Mouse (Mus musculus) right cerebral cortex, postnatal 10 days (tissue): ENCODE measurements at regions not wholly inside any gene's neighbourhood (a gene's known extent, or its start where the extent isn't known, plus 50 kb on each side); places are given as distances from the start of the nearest gene placed in this dataset.

Source experiments
- DNase-seq, 2 experiments: peaks; one replicate each; pipeline ENCODE4 v3.0.0; 2021; ENCODE audit warnings: low spot score in 2 of 2

DNA sequence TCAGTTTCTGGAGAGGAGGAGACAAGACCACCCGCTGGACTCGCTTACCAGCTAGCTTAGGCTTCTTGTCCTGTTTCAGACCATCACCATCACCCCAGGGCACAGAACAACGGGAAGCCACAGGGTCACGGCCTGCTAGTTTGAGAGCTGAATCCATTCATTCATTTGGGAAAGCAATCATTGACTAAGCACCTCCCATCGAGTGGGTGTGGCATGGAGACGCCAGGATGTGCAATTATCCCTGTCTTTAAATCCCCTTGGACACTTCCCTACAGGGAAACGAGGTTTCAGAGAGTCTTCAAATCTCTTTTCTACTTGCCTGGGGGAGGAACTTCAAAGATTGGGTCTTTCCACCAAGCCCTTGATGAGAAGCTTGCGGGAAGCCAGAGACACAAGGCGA, 108.7 kb downstream of the 2410131K14Rik start:
- DNase-seq, result no peak

DNA sequence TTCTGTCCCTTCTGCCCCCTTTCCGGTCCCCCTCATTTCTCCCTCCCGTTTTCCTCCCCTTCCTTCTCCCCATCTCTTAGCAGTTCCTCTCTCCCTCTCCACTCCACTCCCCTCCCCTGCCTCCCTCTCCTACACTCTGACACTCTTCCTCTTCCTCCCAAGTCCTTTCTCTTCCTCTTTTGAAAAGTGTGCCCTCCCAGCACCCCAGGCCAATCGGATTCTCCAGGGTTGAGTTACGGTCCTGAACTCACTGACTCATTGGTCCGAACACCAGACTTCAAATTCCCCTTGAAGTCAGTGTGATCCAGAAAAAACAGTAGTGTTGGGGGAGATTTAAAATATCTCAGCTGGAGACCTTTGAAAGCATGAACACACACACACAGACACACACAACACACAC, 109.1 kb downstream of the 2410131K14Rik start:
- DNase-seq, result peak in 1 of 2 experiments; percentile 35

DNA sequence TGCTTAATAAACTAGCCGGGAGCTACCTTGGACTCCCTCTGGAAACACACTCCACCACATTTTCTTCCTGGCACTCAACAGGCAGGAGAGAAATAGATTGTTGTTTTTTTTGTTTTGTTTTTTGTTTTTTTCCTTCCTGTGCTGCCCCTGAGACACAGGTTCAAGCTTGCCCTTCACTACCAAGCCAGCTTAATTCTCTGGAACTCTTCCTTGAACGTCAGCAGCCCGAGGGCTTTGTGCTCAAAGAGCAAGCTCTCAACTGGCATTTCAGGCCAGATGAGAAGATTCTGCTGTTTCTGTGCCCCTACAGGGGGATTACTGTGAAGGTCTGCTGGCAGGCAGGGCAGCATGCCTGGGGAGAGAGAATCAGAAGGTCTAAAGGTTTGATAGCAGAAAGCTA, 109.8 kb downstream of the 2410131K14Rik start:
- no peak for DNase-seq

DNA sequence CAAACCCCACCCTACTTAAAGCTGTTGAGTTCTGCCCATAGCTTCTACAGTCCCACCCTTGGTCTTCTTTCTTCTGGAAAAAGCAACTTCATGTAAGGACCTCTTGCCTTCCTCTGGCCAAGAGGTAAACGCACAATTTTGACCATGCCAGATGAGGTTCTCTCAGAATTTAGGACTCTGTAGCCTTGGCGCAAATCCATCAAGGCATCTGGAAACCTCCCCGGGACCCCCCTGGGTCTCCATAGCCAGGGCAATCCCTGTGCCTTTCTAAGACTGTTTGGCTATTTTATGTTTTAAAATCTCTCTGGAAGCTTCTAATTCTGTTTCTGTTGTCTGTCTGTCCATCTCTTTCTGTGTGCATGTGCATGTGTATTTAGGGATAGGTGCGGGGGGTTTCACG, 110.3 kb downstream of the 2410131K14Rik start:
- no peak for DNase-seq

DNA sequence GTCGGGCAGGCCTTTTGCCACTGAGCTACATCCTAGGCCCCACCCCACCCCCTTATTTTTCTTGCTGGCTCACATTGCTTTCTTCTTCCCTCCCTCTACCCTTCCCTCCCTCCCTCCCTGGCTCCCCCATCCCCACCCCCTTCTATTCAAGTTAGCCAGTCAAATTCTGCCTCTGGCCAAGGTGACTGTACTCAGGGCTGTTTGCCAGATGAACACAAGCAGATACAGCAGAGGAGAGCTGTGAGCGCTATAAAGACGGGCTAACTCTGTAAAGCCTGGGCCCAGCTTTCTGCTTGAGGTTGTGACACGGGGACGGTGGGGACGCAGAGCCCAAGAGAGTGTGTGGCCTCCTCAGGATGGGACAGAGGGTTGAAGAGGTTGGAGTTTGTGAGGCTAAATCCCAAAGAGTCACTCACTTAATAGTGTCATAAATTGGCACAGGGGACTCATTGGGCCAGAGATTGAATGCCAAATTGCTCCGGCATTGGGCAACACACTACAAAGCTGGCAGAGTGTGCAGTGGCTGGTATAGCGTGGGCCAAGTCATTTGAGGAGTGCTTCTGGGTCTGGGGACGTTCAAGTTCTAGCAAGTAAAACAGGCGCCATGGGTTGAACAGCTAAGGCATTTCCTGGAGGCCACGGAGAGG, 110.8 kb downstream of the 2410131K14Rik start:
- DNase-seq, result peak in 1 of 2 experiments; percentile 38

DNA sequence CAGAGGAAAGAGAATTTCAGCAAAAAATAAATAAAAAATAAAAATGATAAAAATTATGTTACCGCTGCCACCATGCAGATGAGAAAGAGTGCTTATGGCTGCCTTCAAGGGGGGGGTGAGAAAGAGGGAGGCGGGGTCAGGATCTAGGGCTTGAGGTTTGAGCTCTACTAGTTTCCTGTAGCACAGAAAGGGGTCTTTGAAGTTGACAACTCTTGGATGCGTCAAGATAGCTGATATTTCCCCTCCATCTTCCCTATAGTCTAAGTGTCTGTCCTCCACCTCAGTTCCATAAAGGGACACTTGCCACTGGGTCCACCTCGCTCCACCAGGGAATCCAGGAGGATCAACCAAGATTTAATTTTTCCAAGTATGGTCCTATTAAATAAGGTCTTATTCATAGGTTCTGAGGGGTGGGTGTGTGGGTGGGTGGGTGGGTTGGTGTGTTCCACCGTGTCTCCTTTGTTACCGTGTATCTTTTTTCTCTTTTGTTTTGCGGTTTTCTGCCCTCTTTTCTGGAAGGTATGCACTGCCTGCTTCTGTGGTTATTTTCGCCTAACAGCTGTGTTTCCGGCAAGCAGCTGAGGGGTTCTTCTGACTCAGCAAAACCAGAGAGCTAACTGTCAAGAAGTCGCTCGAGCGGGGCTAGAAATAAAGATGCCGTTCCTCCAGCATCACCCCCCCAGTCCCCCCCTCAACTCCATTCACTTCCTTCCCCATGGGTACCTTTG, 114.8 kb downstream of the 2410131K14Rik start:
- DNase-seq, result peak in 1 of 2 experiments; percentile 59

DNA sequence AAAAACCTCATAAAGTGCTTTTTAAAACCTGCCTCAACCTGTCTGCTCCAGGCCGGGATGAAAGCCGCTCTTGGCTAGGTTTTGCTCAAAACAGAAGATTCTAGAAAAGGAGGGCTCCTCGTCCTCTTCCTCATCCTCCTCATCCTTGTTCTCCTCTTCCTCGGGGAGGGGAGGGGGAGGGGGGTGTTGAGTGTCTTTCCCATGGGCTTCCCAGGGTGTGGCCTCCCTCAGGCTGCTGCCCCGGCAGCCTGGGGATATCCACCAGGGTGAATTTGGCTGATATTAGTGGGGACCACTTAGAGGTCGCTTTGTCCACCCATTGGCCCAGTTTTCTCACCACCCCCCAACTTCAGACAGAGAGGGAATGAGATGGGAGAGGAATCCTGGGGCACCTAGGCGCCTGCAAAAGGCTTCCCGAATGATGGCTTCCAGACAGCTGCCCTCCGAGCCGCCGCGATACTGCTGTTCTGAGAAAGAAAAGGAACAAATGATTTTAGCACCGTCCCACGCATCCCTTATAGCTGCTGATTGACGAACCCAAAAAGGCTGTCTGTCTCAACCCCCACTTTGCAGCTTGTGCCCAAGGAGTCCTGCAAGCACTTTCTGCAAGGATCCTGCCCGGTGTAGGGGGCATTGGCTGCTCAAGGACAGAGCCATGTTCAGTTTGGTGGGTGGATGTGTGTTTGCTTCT, 115.5 kb downstream of the 2410131K14Rik start:
- peak in 1 of 2 experiments; percentile 28 for DNase-seq

DNA sequence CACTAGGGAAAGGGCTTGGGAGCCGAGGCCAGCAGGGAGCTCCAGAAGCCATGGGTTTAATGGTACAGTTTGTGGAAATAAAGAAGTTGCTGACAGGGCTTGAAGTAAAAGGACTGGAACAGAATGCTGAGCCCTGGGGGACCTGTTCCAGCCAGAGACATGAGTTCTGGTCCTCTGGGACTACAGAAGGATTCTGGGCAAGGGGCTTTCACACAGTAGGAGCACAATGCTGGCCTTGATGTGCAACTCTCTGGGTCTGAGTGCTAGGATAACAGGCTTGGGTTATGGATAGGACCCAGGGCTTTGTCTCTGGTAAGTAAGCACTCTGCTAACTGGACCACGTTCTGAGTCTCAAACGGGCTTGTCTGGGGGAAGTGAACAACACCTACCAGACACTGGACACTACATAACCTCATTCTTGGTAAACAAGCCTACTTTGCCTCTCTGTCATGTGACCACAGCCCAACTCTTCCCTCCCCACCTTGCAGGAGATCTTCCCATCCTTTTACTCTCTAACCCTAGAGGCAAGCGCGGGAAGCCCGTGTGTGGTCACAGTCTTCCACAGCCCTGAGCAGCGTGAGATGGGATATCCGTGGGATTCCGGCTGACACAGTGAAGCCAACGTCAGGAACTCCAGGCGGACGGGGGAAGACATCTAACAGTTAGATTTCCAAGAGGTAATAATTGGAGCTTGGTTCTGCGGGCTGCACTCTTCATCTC, 116.3 kb downstream of the 2410131K14Rik start:
- peak in 1 of 2 experiments; percentile 20 for DNase-seq

DNA sequence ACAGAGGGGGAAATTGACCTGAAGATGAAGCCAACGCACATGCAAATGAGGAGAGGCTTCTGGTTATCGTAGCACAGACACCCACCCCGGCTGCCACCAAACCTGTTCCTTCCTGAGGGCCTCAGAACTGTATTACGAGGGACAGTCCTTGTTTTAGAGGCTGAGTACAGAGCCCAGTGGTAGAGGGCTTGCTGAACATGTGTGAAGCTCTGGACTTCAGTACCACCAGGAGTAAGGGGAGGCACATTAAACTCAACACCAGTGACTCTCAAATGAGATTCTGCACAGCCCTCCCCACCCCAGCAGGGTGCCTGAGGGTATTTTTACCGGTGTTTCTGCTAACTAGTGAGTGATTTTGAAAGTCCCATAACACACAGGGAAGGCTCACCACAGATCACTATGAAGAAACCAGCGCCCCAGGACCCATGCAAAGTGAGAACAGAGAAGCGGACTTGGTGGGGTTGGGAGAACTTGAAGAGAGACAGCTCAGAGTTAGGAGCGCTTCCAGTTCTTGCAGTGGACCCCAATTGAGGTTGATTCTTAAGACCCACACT, 116.9 kb downstream of the 2410131K14Rik start:
- DNase-seq, result no peak

DNA sequence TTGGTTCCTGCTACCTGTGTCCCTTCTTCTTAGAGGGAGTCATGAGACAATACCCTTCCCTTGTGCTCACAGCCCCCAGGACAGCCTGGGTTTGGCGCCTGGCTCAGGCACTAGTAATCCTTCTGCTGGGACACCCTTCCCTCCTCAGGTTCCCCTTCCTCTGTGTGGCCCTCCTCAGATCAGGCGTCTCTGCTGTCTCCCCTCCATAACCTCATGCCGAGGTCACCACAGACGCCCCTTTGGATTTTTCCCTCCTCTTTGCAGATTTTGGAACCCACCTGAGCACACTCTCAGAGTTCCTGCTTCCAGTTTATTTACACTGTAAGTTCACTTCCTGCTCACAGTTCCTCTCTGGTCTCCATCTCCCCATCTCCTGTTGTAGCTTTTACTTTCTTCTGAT, 117.7 kb downstream of the 2410131K14Rik start:
- DNase-seq, result no peak

DNA sequence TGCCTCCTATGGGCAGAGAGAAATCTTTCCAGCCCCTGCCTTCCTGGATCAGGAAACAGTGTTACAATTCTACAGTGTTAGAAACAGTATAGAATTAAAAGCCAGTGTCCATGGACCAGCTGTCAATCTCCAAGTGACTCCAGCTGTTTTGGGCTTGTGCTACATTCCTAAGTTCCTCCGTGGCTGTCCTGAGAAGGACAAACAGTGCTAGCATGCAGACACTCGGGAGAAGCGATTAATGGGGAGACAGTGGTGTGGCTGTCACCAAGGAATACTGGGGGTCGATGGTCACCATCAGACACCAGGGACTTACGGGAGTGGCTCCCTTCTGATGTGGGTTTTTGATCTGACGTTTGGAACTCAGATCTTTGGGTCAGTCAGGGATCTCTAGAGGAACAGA, 118.1 kb downstream of the 2410131K14Rik start:
- no peak for DNase-seq

DNA sequence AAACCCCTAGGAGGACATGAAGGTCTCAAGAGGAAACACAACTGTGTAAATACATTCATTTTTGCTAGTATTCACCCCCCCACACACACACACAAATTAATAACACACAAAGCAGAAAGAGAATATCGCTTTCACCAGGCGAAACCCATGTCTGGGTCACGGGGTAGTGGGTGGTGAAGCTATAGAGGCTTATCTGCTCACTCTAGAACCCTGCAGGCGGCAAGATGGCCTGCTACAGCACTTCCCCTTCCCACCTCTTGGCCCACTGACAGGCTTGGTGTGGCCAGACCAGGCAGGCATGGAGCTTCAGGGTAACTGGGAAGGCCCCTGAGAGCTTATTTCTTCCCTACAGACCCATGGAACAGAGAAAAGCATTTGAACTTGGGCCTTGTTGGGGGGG, 119.6 kb downstream of the 2410131K14Rik start:
- DNase-seq, result no peak

DNA sequence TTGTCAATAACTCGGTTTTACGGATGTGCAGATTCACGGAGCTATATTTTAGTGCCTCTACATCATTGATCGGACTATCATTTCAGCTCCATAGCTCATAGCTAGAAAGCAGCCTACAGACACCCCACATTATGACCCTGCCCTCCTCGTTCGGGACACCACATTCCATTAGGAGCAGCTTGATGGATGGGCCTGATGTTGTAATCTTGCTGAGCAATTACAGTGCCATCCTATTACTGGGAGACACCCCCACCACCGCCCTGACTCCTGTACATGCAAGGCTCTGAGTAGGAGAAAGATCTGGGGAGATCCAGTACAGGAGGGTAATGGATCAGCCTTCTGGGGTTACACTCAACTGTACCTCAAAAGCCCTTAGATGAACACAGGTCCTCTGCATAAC, 120.2 kb downstream of the 2410131K14Rik start:
- DNase-seq, result no peak

DNA sequence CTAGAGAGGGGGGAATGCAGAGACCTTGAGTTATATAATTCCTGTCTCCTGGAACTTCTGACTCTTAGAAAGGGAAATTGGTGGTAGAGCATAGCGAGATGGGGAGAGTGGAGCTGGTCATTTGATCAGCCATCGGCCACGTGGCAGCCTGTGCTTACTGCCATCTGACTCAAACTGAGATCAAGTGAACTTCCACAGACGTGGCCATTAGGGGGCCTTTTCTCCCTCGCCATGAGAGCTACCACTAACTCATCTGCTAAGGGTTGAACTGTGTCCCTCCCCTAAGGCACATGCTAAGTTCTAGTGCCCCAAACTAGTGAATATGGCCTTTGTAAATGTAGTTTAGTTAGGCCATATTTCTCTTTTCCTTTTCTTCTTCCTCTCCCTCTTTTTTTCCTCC, 120.6 kb downstream of the 2410131K14Rik start:
- DNase-seq, result no peak

DNA sequence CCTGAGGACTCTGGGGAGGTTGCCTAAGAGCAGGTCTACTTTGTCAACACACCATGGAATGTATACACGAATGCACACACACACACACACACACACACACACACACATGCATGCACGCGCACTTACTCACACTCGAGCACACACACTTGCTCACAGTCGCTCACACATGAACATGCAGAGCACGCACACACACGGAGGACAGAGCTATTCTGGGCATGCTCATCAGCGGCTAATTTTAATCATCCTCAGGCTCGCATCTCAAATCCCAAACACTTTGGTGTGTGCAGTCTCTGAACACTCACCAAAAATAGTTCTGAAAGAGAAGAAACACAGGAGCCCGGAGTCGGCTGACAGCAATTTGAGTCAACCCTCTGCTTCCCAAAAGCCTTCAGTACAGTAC, 122.0 kb downstream of the 2410131K14Rik start:
- peak; percentile 55 to 76 for DNase-seq

DNA sequence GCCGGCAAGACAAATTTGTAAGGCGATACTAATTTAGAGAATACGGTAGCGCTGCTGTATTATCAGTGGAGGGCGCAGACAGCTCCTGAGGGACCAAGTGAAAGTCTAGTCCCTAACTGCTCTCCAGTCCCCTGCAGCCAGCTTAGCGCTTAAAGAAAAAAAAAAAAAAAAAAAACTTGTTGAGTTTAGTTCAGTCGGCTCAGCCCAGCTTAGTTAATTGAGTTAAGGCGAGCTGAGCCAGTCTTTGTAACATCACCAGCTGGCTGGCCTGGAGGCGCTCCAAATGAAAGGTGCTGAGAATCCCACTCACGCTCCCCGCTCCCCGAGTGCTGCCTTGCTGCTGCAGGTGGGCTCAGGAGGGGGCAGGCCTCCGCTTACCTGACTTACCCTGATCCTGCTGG, 128.6 kb downstream of the 2410131K14Rik start:
- DNase-seq, result peak; percentile 76 to 77

DNA sequence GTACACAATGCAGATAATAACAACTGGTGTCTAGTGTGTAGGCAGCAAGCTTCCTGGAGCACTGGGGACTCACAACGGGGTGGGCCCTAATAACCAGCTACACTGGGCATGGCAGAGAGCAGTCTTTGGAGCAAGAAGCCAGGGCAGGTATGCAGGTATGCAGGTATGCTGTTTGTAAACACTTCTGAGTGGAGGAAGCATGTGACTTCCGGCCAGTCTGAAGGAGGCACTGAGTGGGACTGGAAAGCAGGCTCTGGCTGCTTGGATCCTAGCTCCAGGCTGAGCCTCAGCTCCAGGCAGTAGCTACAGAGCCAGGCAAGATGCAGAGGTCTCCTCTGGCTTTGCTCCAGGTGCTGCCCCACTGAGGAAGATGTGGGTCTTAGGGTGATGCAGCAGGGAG, 129.9 kb downstream of the 2410131K14Rik start:
- no peak for DNase-seq

DNA sequence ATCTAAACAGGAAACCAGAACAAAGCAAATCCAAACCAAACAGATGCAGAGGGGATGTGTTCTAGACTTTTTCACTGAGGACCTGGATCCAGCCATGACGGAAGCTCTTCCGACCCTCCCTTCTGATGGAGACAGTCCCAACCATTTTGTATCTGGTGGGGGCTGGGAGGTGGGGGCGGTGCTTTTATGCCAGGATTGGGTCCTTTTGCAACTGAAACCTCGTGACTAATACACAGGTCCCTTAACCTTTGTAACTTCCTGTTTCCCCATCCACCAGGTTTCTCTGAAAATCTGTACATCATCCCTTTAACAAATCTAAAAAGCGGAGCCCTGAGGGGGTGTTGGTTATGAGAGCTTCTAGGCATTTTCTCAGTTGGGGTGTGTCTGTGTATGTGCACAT, 130.9 kb downstream of the 2410131K14Rik start:
- DNase-seq, result no peak

DNA sequence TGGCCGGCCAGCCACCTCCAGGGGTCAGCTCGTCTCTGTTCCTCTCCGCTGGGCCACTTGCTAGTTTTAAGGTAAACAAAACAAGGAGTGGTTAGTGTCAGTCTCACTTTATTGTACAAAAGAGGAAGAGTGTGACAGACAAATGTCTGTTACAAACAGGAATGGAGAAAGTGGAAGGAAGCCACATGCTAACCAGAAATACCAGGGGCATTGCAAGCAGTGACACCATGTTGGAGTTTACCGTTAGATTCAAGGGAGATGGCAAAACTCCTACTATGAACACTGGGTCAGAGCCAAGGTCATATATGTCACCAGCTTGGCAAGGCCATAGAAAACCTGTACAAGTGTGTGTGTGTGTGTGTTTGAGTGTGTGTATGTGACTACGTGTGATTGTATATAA, 131.5 kb downstream of the 2410131K14Rik start:
- DNase-seq, result no peak

DNA sequence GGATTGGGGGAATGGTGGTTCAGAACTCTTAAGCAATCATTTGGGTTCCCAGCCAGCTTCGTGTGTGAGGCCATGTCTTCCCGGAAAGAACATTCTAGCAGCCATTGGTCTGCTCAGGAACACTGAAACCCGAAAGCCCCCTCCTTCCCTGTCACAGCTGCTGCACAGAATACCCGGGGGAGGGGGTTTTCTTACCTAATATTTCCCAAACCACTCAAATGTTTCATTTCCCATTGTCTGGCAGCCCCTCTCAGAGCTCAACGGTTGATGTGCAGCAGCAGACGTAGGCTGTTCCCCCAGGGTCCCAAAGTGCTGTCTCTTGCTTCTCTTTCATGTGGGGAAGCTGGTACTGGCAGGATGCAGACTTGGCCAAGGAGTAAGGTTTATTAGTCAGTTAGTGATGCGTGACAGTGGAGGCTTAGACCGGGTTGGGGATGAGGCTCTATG, 132.4 kb downstream of the 2410131K14Rik start:
- DNase-seq, result no peak

DNA sequence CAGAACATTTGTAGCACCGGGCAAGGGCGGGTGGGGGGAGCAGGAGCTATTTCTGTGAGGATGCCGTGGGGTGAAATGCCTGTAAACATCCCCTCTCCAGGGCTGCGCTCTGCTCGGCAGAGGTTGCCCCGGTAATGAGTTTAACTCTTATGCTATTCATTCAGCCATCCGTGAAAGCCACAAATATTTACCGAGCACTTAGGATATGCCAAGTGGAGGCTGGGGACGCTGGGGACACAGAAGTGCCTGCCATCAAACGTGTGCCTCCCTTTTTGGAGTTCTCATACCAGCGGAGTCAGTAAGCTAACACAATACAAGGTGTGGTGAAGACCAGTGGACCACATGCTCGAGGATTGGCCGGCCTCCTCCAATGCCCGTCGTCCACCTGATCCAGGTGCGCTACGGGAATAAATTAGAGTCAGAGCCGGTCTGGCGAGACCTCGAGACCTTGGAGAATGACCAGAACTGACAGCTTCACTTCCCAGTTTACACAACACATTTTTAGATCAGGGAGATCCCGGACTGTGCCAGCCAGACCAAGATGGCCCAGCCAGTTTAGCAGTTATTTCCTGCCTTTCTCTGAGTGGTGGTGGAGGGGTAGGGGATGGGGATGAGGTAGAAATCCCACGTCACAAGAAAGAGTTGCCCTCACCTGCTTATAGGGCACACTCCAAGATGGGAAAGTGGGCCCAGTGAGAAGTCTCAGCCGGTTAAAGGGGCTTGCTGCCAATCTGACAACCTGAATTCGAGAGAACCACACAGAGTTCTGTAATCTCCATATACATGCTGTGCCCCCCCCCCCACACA, 134.4 kb downstream of the 2410131K14Rik start:
- peak in 1 of 2 experiments; percentile 50 for DNase-seq
